Mouse (Mus musculus): ENCODE data around the gene Lbx1. TPM values are rescaled to one million over a fixed set of nuclear protein-coding genes. Genes with fewer than 3 reads are reported as not detected.

Lbx1 gene
- total RNA-seq, 2 experiments from 2014 or later = not detected

DNA sequence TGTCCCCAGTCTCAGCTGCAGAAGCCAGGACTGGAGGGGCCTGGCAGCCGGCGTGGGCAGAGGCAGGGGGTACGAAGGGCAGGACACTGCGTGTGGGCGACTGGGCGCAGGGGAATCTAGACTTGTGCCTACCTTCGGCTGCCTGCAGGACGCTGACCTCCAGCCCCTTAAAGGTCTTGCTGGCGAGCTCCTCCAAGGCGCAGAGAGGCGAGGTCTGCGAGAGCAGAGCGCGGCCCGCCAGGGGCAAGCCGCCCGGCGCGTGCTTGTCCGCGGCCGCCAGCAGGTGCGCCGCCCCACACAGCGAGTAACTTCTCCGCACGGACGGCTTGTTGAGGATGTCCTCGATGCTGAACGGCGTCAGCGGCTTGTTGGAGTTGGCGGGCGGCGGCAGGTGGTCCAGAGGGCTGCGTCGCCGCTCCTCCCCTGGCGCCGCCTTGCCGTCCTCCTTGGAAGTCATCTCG, 811 bp downstream of the Lbx1 start:
- ATAC-seq (replicated peaks; ENCODE audit: low FRiP score, low TSS enrichment, poor library complexity, severe bottlenecking) = peak; percentile 19; the same call in 1 of the 2 replicates

DNA sequence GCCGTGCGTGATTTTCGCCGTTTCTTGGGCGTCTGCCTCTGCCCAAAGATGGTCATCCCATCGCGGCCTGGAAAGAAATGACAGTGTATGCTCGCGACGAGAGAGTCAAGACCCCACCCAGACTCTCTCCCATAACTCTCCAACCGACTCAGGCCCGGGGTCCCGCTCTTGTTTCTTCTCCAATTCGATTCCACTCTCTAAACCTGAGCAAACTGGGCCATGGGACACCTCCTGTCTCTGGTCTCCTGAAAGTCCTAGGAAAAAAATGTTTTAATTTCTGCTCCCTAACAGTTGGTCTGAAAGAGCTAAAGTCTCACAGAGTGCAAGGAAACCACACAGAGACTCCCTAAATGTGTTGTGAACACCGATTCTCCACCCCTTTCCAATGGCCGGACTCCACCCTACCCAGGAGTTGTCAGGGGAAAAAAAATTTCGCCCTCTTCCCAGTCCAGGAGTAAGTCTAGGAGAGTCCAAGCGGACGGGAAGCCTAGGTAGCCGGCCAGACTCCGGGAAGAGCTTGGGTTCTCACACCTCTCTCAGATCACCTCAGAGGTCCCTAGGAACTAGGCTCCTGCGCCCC, 1.3 kb downstream of the Lbx1 start:
- no peak for ATAC-seq (replicated peaks; ENCODE audit: low FRiP score, low TSS enrichment, poor library complexity, severe bottlenecking)

DNA sequence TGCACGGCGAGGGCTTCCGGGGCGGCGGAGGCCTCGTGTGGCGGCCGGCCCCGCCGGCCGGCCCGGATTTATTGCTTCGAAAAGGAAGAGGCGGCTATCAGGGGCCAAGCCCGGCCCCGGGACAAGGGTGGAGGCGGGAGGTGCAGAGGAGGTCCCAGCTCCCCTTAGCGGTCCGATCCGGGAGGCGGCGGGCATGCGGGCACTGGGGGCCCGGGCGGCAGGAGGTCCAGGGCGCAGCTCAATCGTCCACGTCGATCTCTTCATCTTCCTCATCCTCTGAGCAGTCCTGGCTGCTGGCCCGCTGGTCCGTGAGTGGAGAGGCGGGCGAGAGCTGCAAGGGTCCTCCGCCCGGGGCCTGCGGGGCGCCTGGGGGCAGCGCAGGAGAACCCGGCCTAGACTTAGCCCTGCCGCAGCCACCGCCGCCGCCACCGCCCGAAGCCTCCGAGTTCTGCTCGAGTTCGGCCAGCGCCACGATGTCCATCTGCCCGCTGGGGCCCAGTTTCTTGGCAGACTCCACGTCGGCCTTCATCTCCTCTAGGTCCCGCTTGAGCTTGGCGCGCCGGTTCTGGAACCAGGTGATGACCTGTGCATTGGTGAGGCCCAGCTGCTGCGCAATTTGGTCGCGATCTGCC, 2.0 kb downstream of the Lbx1 start:
- ATAC-seq (replicated peaks; ENCODE audit: low FRiP score, low TSS enrichment, poor library complexity, severe bottlenecking) = no peak

DNA sequence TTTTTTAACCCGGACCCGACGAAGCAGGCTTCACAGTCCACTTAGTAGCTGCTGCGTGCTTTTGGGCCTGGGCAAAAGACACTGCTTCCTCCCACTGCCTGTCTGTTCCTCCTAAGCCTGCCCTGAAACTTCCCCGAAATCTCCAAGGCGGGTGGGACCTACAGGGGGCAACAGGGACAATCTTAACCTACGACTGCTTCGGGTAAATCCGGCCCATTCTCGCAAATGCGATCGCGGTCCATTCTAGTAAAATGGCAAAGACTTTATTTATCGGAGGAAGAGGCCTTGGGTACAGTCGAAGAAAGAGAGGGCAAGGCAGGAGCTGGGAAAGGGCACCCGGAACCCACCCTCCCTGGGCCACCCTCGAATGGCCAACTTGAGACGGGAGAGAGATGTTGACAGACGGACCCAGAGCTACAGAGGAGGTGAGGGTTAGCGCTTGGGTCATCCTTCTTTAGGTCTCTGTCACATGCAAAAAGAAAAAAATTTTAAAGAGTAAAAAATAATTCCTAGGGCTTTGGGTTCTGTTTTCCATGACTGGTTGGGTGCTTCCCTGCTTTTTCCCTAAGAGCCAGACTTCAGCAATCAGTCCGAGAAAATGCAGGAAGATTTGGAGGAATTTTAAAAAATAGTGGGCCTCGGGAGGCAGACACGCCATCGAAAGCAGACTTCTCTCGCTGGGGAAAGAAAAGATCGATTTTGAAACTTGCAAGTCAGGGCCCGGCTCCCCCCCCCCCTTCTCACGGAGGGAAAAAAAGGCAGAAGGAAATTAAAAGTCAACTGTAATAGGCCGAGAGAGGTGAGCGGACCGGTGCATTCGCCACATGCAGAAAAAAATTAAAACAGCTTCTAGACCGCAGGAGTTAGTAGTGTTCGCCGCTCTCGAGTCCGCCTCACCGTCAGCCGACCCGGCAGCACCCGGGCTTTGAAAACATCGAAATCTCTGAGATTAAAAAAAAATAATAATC, 2.9 kb downstream of the Lbx1 start:
- ATAC-seq (replicated peaks; ENCODE audit: low FRiP score, low TSS enrichment, poor library complexity, severe bottlenecking) = no peak

DNA sequence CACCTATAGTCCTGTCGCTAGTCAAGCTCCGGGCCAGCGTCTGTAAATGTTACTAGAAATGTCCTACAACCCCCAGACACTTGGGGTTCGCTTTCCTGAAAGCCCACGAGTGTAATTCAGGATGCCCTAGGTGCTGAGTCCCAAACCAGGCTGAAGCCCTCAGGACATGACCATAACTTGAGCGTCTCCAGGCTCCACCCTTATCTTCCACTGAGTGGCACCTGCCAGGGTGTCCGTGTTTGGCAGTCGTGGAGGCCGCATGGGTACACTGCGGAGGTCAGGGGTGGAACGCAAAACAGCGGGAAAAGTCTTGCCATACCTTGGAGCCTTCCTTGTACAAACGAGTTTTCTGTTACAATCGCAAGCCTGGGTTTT, 3.6 kb downstream of the Lbx1 start:
- ATAC-seq (replicated peaks; ENCODE audit: low FRiP score, low TSS enrichment, poor library complexity, severe bottlenecking) = no peak

DNA sequence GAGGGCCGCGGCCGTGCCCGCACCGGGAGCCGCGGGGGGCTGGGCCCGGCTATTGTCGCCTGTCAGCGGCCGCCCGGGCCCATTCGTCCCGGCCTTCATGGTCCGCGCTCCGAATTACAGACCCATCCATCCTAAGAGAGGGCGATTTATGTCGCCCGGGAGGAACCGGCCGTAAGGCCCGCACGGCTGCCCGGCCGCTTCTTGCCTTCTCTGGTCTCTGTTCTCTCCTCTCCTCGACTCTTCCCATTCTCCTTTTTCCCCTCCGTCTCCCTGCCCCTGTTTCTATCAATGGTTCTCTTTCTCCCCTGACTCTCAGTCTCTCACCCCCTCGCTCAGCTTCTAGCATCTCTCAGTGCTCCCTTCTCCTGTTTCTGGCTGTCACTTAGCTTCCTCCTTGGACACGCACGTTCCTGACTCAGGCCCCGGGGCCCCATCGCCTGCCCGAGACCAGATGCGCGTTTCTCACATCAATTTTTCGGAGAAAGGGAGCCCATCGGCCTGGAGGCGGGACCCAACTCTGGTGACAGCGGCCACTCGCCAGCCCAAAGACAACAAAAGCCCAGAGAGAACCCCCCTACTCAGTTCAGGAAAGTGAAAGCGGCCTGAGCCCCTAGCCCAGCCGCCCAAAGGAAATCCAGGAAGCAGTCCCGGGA, 4.1 kb downstream of the Lbx1 start:
- no peak for ATAC-seq (replicated peaks; ENCODE audit: low FRiP score, low TSS enrichment, poor library complexity, severe bottlenecking)

DNA sequence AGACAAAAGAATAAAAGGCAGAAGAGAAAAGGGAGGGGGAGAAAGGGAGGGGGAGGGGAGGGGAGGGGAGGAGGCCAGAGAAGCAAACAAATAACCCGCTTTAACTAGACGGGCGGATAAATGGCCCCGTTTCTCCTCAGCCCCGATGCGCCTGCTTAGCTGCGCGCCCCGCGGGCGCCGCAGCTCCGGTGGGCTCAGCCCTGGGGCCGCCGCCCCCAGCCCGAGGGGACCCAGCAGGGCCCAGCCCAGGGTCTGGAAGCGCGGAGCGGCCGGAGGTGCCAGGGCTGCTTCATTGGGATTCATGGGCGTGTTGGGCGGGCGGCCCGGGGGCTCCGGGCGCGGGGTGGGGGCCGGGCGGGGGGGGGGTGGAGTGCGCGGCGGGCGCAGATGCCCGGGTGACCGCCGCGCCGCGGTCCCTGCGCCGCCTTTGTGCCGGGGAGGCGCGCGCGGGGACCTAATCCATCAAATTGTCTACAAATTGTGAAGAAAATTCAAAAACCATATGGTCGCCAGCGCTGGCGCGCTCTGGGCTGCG, 4.7 kb downstream of the Lbx1 start:
- no peak for ATAC-seq (replicated peaks; ENCODE audit: low FRiP score, low TSS enrichment, poor library complexity, severe bottlenecking)

DNA sequence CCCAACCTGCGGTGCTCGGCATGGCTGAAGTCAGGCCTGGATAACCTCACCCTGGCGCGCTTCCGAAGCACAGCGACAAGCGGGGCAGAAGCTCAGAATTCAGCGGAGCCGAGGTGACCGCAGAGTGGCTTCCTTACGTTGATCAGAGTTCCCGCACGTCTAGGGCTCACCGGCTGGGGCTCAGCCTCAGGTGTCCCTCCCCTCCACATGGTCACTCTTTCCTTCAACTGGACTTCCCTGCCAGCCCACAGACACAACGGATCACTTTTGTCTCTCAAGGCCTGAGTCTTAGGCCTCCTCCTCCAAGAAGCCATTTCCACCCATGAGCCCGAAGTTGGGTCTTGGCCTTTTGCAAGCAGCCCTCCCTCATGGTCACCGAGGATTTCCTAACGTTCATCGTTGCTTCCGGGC, 5.4 kb downstream of the Lbx1 start:
- no peak for ATAC-seq (replicated peaks; ENCODE audit: low FRiP score, low TSS enrichment, poor library complexity, severe bottlenecking)

DNA sequence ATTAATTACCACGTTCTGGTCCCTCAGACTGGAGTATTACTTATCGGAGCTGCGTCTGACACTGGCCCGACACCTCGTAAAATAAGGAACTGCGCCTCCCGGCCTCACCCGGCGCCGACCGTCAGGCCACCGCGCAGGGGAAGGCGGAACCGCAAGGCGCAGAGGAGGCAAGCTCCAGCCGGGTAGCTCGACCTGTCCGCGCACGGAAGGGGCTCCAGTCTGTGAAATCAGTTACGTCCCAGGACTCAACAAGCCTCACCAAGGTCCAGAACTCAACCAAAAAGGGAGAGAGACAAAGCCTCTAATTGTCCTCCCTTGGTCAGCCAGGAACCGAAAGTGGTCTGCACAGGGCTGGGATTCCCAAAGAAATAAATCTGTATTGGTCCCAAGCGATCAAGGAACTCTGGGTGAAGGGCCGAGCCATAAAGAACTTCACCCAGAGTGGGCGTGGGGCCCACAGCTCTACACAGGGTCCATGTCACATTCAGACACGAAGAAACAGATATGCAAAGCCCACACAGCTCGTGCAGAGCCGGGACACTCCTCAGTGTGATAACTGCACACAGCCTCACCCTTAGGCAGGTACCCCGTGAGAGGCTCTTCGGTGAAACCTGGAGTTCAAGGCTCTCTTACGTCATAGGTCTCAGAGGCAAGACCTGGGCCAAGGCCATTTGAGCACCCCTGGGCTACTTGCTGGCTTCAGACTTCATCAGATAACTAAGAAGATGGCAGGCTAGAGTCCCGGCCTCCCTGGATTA, 6.1 kb downstream of the Lbx1 start:
- 0 out of 2 replicates have a peak, but pooled peaks have one; percentile 15 for ATAC-seq (replicated peaks; ENCODE audit: low FRiP score, low TSS enrichment, poor library complexity, severe bottlenecking)

DNA sequence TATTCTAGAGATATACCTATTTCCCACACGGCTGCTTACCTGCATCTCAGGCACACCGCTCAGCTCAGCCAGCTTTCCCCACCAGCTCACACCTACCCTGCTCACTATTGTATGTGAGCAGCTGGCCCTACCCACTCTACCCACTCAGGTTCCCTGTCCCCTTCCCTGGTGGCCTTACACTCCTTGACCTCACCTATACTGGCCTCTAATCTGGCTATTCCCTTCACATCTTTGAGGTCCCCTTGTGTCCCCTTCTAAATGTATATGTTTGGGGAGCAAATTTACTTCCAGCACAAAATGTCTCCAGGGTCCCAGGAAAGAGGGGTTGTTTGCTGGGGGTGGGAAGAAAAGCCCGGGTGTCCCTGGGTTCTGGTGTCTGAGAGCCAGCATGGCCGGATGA, 6.8 kb downstream of the Lbx1 start:
- no peak for ATAC-seq (replicated peaks; ENCODE audit: low FRiP score, low TSS enrichment, poor library complexity, severe bottlenecking)

DNA sequence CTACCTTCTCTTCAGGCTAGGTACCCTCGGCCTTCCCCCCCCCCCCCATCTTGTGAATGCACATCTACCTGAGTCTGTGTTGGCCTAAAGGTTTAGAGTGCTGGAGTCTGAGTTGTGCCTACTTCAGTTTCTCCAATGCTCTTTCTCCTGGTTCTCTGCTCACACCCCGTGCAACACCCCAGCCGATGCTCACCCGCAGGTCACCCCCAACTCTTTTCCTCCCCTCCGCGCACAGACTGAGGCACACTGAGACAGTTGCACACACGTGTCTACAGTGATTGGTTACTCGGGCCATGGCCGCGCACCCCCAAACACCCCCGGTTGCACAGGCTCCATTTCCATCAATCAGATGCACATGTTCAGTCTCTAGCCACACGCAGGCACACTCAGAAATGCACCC, 7.5 kb downstream of the Lbx1 start:
- no peak for ATAC-seq (replicated peaks; ENCODE audit: low FRiP score, low TSS enrichment, poor library complexity, severe bottlenecking)

DNA sequence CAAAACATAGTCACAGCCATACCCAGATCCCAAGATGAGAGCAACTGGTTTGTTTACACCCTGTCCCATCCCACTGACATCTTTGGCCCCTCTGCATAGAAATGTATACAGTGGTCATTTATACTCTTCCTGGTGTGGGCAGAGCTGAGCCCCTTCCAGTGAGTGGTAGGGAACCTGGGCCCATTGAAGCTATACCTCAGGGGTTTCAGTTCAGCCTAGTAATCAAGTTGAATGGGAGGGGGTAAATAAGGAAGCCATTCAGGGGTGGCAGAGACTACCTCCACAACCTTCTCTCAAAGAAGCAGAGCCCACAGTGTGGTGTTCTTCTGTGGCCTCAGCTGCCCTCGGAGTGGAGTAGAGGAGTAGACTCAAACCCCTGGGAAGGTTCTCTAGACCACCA, 7.9 kb downstream of the Lbx1 start:
- no peak for ATAC-seq (replicated peaks; ENCODE audit: low FRiP score, low TSS enrichment, poor library complexity, severe bottlenecking)

DNA sequence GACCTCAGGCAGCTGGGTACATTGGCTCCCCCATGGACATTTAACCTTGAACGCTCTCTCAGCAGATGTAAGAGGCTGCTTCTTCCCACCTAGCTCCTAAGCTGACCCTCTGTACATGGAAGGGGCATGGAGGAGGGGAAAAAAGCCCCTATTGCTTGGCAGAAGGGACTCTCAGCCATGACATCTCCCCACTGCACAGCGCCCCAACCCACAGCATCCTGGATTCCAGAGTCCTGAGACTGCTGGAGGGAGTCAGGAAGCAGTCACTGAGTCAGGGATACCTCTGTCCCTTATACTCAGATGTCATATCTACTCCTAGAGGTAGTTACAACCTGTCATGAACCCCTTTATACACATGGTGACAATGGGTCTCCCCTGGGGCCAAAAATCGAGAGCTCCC, 8.6 kb downstream of the Lbx1 start:
- ATAC-seq (replicated peaks; ENCODE audit: low FRiP score, low TSS enrichment, poor library complexity, severe bottlenecking) = no peak

DNA sequence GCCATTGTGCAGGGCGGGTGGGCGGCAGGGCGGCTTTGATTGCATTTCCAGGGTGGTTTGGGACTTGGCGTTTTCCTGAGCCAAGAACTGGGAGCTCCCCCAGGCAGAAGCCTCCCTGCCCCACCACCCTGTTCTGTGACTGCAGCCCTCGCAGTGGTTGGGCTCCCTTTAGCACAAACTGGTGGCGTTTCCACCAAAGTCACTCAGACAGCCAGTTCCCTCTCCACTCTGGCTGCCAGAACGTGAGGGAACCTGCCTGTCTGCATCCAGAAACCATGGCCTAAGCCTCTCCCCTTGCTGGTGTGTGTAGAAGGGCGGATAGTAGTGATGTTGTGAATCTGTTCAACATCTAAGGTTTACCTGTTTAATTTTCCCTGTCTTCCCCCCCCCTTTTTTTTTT, 9.4 kb downstream of the Lbx1 start:
- ATAC-seq (replicated peaks; ENCODE audit: low FRiP score, low TSS enrichment, poor library complexity, severe bottlenecking) = no peak

DNA sequence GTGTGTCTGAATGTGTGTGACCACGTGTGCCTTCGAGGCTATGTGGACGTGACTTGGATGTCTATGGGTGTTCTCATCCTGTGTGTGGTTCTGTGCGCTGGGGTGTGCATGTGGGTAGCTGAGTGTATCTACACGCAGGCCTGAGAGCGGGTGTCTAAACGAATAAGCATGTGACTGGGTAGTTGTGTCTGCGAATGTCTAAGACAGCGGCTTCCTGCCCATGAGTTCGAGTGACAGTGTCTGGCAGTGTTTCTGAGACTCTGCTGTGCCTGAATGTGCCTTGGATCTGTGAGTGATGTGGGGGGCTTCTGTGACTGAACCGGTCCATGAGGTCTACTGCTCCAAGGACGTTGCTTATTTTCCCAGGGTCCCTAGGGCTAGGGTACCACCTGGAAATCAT, 10.5 kb downstream of the Lbx1 start:
- no peak for ATAC-seq (replicated peaks; ENCODE audit: low FRiP score, low TSS enrichment, poor library complexity, severe bottlenecking)

DNA sequence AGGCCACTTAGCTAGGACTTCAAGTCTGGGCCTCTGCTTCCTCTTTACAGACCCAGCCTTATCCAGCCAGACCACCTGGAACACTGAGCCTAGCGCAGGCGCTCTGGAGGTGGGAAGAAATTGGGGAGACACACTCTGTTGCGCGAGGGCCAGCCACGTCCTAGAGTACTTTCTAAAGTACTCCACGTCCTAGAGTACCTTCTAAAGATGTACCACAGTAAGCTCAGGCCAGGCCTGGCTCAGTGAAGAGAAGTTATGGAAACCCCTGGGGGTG, 11.4 kb downstream of the Lbx1 start:
- no peak for ATAC-seq (replicated peaks; ENCODE audit: low FRiP score, low TSS enrichment, poor library complexity, severe bottlenecking)

DNA sequence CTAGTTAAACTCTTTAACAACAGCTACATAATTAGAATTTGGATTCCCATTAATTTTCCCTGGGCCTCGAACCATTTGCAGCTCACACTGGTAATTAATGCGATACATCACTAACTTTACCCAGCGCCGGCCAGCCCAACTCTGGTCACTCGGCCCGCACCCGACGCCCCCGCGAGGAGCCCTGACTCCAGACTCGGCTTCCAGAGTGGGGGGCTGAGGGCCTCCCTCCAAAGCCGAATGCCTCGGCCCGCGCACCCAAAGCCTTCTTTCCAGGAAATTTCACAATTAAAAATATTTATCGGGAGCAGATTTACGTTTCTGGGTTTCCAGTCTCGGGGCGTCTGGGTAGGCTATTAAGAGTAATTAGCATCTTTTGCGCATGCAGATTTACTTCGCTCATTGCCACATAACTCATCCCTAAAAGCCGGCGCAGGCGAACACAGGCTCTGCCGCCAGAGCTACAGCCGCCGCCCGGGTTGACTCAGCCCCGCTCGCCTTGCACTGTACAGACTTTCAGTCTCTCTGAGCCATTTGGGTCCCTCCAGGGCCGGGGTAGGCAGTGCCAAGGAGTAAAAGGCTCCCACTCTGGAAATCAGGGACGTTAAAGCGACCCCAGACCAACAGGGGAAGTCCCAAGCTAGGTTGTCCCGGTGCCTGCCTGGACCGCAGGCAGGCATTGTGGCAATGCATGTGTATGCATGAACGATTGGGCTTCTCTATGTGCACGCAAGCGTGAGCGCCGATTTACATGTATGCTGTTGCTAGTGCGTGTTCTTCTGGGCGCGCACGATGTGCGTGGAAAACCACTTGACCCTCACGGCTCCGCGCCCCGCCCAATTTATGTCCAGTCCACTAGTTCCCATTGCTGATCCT, 12.0 kb downstream of the Lbx1 start:
- no peak for ATAC-seq (replicated peaks; ENCODE audit: low FRiP score, low TSS enrichment, poor library complexity, severe bottlenecking)

DNA sequence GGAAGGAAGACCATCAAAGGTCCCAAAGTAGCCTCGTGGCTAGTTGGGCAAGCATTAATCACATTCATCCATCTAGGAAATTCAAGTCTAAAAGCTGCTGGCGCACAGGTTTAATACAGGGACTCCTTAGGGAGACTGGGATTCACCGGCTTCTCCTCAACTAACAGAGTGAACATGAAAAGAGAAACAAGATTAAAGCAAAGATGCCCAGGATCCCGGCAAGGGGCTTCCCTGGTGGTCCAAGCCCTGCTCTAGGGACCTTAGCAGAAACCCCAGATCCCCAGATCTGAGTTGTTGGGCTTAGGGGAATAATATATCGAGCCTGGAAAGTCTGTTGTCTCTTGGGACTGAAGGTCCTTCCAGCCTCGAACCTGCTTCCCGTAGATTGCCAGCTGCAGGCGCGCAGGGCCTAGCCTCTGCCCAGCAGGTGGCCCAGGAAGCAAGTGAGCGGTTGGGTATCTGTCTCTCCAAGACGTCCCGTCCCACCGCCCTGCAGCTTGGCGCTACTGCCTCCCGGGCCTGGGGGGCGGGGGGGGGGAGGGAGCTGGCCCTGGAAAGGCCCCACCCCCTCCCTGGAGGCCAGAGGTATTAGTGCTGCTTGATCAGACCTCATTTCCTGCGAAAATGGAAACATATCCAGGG, 13.3 kb downstream of the Lbx1 start:
- 0 out of 2 replicates have a peak, but pooled peaks have one; percentile 24 for ATAC-seq (replicated peaks; ENCODE audit: low FRiP score, low TSS enrichment, poor library complexity, severe bottlenecking)
